Mouse (Mus musculus) layer of hippocampus, adult 8-10 months (tissue): ENCODE measurements around the gene Dohh. TPM values are rescaled to one million over a fixed set of nuclear protein-coding genes. Genes with fewer than 3 reads are reported as not detected.

Experiments
- DNase-seq, 2 experiments: peaks; one replicate each; pipeline ENCODE4 v3.0.0; 2022; ENCODE audit warnings: low spot score in 2 of 2
- microRNA-seq, 2 experiments: library from miRNA; unstranded; fragments of <30 nt; microRNA quantifications; one replicate each; pipeline ENCODE4 v1.2.0; 2022
- total RNA-seq, 4 experiments: library from RNA; stranded (reverse); gene quantifications; 2 replicates each; pipeline ENCODE4 v1.2.4; 2022

The Dohh gene
- total RNA-seq, 4 experiments from 2014 or later, result 64.3 to 78.5 (median 72.6) TPM

DNA sequence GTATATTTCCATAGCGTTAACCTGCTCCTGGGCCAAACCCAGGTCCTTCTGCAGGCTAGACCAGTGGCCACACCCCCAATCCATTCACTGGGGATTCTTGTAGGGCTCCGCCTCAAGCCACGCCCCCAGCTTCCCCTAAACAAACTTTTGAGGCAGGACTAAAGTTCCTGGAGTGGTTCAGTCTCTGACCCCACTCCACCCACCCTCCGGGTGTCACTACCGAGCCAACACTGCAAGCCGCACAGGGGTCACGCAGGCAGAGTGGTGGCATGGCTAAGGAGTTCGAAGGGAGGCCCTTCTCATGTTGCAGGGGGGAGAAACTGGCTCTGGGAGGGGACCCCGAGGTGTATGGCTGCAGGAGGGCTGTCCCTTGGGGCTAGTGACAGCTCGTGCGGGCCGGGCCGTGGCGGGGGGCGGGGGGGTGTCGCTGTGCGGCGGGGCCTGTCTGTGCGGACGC, 45.4 kb downstream of the Dohh start:
- peak; percentile 55 to 73 for DNase-seq

DNA sequence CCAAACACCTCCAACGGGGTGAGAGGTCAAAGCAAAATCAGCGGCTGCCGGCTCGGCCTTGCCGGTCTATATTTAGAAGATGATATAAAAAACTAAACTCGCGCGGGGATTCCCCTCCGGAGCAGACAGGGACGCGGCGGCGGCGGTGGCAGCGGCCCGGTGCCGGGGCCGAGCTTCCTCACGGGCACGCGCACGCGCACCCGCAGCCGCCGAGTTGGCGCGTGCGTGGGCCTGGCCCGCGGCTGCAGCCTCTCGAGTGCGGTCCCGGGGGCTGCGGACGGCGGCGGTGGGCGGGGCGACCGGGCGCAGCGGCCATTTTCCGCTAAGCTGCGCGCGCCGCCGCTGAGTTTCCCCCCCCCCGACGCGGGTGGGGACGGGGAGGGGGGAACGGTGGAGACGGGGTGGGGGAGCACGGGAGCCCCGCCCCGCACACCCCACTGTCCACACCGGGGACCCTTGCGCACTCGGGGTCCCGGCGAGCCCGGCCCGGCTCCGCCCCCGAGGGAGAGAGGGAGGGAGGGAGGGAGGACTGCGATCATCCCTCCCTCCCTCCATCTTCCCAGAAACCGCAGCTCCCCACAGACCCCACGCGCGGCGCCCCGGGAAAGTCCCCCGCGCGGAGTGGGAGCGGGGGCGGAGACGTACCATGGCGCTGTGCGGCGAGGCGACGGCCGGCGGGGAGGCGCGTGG, 46.1 kb downstream of the Dohh start:
- peak; percentile 58 to 75 for DNase-seq

DNA sequence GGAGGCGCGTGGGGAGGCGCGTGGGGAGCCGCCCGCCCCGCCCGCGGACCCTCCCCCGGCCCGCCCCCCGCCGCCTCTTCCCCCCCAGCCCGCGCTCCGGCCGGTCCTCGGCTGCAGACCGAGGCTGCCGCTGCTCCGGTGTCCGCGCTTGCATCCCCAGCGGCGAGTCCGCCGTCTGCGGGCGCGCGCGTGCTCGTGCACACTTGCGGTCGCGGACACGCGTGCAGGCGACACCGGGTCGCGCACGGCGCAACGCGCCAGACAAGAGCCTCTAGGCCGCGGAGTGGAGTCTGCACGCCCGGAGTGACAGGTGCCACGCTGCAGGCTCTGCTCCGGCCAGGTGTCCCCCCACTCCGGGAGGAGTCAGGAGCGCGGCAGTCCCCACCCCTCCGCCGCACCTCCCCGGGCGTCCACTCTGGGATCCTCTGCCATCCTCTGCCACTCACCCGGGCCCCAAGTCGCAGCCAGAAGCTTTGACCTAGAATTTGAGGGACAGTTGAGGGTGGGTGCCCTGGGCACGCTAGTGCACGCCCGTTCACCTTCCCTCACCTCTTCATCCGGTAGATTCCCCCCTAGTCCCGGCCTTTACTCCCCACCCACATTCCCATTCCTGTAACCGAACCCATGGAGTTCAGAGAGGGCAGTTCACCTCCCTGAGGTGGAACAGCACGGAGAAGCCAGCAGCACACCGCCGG, 46.8 kb downstream of the Dohh start:
- peak; percentile 50 to 67 for DNase-seq

DNA sequence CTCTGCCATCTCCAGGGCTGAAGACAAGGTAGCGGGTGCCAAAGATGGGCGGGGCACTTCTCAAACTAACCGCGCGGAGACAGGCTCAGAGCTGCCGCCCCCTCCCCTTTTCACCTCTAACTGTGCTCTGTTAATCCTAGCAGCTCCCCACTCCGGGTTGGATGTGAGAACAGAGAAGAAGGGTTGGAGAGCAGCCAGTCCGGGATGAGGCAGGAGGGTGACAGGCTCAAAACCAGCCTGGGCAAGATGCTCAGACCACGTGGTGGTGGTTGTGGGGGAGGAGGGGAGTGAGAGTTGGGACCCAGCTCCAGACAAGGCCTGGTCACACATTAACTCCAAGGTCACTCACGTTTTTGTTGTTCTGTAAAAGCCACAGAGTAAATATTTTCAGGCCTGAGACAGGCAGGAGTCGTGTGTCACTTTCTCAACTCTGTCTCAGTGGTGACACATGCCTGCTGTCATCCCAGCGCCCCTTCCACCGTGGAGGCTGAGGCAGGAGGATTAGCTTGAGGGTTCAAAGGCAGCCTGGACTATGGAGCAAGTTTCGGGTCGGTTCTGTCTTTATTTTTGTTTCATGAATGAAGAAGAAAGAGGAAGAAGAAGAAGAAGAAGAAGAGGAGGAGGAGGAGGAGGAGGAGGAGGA, 47.4 kb downstream of the Dohh start:
- peak; percentile 49 to 65 for DNase-seq

DNA sequence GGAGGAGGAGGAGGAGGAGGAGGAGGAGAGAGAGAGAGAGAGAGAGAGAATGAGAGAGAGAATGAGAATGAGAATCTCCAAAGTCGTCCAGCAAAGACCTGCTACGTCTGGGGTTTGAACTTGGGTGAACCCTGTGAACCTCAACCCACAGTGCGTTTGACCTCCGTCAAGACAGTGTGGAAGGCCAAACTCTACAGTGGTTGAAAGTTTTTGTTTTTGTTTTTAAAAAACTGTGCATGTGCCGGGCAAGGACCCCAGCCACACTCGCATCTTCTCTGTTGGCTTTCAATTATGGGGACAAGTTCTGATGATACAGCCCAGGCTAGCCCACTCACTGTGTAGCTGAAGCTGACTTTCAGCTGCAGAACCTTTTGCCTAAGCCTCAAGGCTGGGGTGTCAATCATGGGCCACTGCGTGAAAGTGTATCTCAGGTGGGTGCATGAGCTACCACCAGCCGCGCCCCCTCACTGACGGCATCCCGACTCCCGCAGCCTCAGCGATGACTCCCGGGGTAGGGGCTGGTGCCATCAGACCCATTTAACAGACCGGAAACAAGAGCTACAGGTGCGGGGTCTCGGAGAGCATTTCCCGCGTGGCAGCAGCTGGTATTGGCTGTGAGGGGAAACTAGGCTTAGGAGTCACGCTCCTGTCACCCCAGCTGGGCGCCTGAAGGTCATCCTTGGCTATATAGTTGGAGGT, 48.1 kb downstream of the Dohh start:
- DNase-seq, result peak in 1 of 2 experiments; percentile 16

DNA sequence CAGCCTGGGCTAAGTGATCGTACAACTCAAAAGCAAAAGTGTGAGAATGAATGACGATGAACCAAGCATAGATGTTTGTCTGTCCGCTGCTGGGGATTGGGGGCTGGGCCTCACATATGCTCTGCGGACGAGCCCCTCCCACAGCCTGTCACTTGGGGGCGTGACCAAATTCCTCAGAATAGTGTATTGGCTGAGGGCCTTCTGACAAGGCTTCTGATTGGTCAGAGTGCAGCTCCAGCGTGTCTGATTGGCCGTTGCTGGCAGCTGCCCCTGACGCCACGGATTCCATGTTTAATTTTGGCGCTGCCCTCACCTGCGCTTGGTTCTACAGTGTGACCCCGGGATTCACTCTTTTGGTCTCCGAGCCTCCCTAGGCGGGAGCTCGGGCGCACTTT, 48.6 kb downstream of the Dohh start:
- DNase-seq, result peak; percentile 94 to 95

DNA sequence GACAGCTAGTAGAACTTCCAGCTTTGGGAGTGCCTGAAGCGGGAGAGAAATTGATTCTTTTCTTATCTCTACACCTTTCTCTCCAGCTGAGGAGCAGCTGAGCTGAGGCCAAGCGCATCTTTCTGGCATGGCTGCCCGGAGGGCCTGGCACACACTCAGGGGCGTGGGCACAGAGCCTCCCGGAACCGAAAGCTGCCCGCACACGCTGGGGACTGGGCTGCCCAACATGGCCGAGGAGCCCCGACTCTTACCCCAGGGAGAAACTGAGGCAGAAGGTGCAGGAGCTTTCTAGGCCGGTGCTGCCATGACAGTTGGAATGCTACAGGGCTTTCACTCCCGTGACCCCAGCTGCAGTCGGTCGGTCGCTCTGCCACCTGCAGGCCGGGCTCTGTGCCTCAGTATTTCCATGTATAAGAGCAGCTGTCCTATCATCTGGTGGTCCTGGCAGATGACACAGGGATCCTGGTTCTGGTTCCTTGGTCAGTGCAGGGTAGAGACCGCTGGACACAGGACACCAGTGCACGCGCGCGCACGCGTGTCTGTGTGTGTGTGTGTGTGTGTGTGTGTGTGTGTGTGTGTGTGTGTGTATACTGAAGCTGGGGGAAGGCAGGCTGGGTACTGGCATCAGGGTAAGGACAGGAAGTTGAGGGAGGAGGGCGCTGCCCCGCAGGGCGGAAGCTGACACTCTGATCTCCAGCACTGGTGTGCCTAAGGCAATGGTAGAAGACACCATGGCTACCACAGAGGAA, 49.5 kb downstream of the Dohh start:
- DNase-seq, result peak; percentile 35 to 39

DNA sequence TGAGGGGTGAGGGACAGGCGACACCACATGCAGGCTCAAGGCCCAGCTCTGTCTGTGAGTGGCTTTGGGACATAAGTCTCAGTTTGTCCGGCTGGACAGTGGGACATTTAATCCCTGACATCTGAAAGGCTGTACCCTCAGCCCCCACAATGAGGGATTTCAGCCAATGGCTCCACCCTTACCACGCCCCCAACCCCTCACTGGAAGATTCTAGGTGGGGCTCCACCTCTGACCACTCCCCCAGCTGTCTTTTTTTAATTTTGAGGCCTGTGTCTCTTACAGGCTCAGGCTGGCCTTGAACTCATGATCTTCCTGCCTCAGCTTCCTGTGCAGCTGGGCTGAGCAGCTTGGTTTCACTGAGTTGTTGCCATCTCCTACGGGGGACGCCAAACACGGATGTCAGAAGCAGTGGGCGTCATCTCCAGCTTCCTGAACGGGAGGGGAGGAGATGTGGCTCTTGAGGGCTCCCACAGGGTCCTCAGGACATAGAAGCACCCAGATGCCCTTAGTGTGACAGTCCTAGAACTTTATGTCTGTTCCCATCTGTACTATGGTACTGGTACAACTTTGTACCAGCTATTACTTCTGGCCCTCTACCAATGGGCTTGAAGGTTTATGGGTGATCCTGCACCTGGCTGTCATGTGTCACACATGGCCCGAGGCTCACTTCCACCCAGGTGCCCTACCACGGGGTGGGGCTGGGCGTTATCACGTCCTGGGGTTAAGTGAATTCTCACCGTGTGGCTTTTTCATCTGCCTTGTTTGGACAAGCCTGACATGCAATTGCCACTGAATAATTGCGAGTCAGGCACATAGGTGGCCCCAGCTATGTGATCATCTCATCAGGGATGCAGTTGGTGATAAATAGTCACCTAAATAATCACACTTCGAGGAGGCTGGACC, 50.4 kb downstream of the Dohh start:
- peak in 1 of 2 experiments; percentile 21 for DNase-seq

DNA sequence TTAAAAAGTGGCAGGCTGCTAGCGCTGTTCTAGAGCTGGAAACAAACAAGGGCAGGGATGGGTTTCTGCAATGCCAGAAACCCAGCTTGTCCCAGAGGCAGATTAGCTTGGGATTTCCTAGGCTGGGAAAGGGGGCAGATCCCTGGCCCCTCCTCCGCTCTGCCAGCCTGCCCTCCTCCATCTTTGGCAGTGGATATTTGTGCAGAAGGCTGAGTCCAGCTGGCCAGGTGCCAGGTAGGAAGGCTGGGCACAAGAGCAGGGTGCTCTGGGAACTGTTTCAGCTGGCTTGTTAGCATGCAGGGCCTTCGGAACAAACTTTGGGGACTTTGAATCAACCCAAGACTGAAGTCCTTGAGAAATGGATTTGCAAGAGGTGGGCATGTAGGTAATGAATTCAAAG, 51.2 kb downstream of the Dohh start:
- DNase-seq, result peak; percentile 83 to 87

Small RNA genes within 50 kb of the gene (microRNA-seq; reads per million reads assigned to microRNA genes)
- gene Mir1191b, result 0 reads per million in 2 experiments
- gene Mir6913, result 3.3 to 3.5 reads per million in 2 experiments

Other genes starting within 250 kb of the Dohh start
- 100 to 1,000 TPM in 3 of 4 experiments, 10 to 100 TPM in 1; 94.8 to 118 (median 103) TPM for gene Zbtb7a, start 249.2 kb upstream of the Dohh start, total RNA-seq
- 10 to 100 TPM; 27.0 to 35.1 (median 31.7) TPM for gene Pias4, start 216.5 kb upstream of the Dohh start, total RNA-seq
- 100 to 1,000 TPM; 820 to 960 (median 855) TPM for gene Eef2, start 207.8 kb upstream of the Dohh start, total RNA-seq
- 10 to 100 TPM; 57.1 to 69.8 (median 65.7) TPM for gene Dapk3, start 201.4 kb upstream of the Dohh start, total RNA-seq
- gene 4930442H23Rik, start 200.6 kb upstream of the Dohh start, total RNA-seq, result not detected
- gene Nmrk2, start 182.4 kb upstream of the Dohh start, total RNA-seq, result under 1 TPM in 1 of 4 experiments, not detected in 3; 0.57 TPM
- gene Atcay, start 153.6 kb upstream of the Dohh start, total RNA-seq, result 100 to 1,000 TPM; 135 to 167 (median 145) TPM
- 10 to 100 TPM; 59.3 to 81.0 (median 65.3) TPM for gene Zfr2, start 151.3 kb upstream of the Dohh start, total RNA-seq
- gene Matk, start 131.5 kb upstream of the Dohh start, total RNA-seq, result 100 to 1,000 TPM; 208 to 230 (median 216) TPM
- 10 to 100 TPM; 32.5 to 49.5 (median 40.8) TPM for gene Mrpl54, start 117.5 kb upstream of the Dohh start, total RNA-seq
- 10 to 100 TPM; 32.0 to 45.0 (median 39.1) TPM for gene Apba3, start 117.5 kb upstream of the Dohh start, total RNA-seq
- gene Tjp3, start 92.8 kb upstream of the Dohh start, total RNA-seq, result 1 to 10 TPM in 2 of 4 experiments, under 1 TPM in 2; 0.73 to 1.2 (median 0.90) TPM
- 100 to 1,000 TPM; 267 to 303 (median 296) TPM for gene Pip5k1c, start 91.5 kb upstream of the Dohh start, total RNA-seq
- 10 to 100 TPM; 28.2 to 31.3 (median 30.2) TPM for gene Cactin, start 63.3 kb upstream of the Dohh start, total RNA-seq
- gene Tbxa2r, start 55.7 kb upstream of the Dohh start, total RNA-seq, result 1 to 10 TPM; 1.1 to 1.4 (median 1.4) TPM
- gene Gipc3, start 41.2 kb upstream of the Dohh start, total RNA-seq, result 1 to 10 TPM; 1.3 to 2.2 (median 1.7) TPM
- gene Hmg20b, start 33.9 kb upstream of the Dohh start, total RNA-seq, result 10 to 100 TPM; 32.5 to 37.1 (median 32.9) TPM
- 10 to 100 TPM; 40.7 to 46.7 (median 43.6) TPM for gene Mfsd12, start 26.9 kb upstream of the Dohh start, total RNA-seq
- gene 4930404N11Rik, start 18.6 kb upstream of the Dohh start, total RNA-seq, result 1 to 10 TPM; 1.0 to 3.2 (median 1.4) TPM
- gene Fzr1, start 5.9 kb upstream of the Dohh start, total RNA-seq, result 10 to 100 TPM; 64.6 to 72.1 (median 67.2) TPM
- 1 to 10 TPM; 2.7 to 5.5 (median 4.5) TPM for gene Gm48551, start within 50 bp of the Dohh start, total RNA-seq
- 1 to 10 TPM; 2.9 to 9.7 (median 4.2) TPM for gene Gm48552, start 4.6 kb downstream of the Dohh start, total RNA-seq
- gene Smim24, start 8.6 kb downstream of the Dohh start, total RNA-seq, result 1 to 10 TPM; 1.3 to 1.7 (median 1.4) TPM
- gene Nfic, start 71.2 kb downstream of the Dohh start, total RNA-seq, result 10 to 100 TPM; 52.8 to 61.6 (median 58.7) TPM
- 100 to 1,000 TPM; 230 to 284 (median 256) TPM for gene Celf5, start 98.3 kb downstream of the Dohh start, total RNA-seq
- 10 to 100 TPM; 74.1 to 88.0 (median 82.8) TPM for gene Ncln, start 112.0 kb downstream of the Dohh start, total RNA-seq
- under 1 TPM; 0.51 to 0.80 (median 0.58) TPM for gene S1pr4, start 115.7 kb downstream of the Dohh start, total RNA-seq
- 1 to 10 TPM; 2.5 to 9.7 (median 5.7) TPM for gene Gna15, start 139.8 kb downstream of the Dohh start, total RNA-seq
- 100 to 1,000 TPM; 106 to 120 (median 114) TPM for gene Gna11, start 160.8 kb downstream of the Dohh start, total RNA-seq
- 100 to 1,000 TPM; 659 to 695 (median 670) TPM for gene Aes, start 175.1 kb downstream of the Dohh start, total RNA-seq
- 10 to 100 TPM; 34.5 to 59.9 (median 38.5) TPM for gene Tle2, start 190.1 kb downstream of the Dohh start, total RNA-seq
- gene Tle6, start 216.6 kb downstream of the Dohh start, total RNA-seq, result 1 to 10 TPM; 5.0 to 7.3 (median 5.9) TPM
- gene BC025920, start 221.8 kb downstream of the Dohh start, total RNA-seq, result 1 to 10 TPM; 3.3 to 3.9 (median 3.7) TPM
- 10 to 100 TPM; 27.0 to 34.2 (median 29.5) TPM for gene Sirt6, start 243.4 kb downstream of the Dohh start, total RNA-seq
- gene Ankrd24, start 244.1 kb downstream of the Dohh start, total RNA-seq, result 10 to 100 TPM; 33.6 to 46.4 (median 40.3) TPM